Mouse (Mus musculus) testis, adult 2 months (tissue): ENCODE measurements at regions not wholly inside any gene's neighbourhood (a gene's known extent, or its start where the extent isn't known, plus 50 kb on each side); places are given as distances from the start of the nearest gene placed in this dataset.

Source experiments
- CTCF ChIP-seq: fragments of 200-500 bp; IDR thresholded peaks from 2 replicates; pipeline ENCODE4 v1.5.1; 2012; ENCODE audit warnings: low read depth, mild to moderate bottlenecking, inconsistent platforms, low read length, moderate library complexity; ENCODE audit not compliant: control insufficient read depth, insufficient read depth, insufficient replicate concordance
- POLR2A ChIP-seq: fragments of 200-500 bp; IDR thresholded peaks from 2 replicates; pipeline ENCODE4 v1.6.1; 2012; ENCODE audit warnings: low read depth, mild to moderate bottlenecking, inconsistent platforms, low read length, moderate library complexity; ENCODE audit not compliant: control insufficient read depth

DNA sequence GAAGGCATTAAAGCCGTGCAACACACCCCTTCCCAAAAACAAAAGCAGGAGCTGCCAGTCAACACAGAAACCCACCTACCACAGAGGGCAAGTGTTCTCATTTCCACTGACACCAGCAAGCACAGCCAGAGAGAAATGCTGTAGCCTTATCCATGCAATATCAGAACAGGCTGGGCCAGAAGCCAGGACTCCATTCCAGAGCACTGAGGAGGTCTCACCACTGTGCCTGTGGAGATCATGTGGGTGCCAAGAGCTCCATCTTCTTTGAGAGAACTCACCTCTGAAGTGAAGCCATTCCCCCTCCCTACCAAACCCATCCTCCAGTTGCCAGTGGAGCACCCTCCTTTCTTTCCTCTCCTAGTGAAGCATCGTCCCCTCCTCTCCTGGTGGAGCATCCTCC, 270.7 kb upstream of the Hs6st1 start:
- TF ChIP-seq POLR2A (no peak), CTCF (no peak)
